In genomic region chr5:21283356-21284062, GRCm38 (mm10) we compare ENCODE assay signal across 16 mouse cellular contexts.
DNase-seq lines count a peak whose midpoint lies in the region; ATAC-seq and TF ChIP-seq lines count a peak whose summit lies in the region.
"Had no signal": no experiment of that assay in that cellular context is flagged by ENCODE, and none has a peak within 500 bp of the region (broad histone marks: within the 10 kb centered on the region; RNA-seq: fewer than 3 reads in every experiment).

No protein-coding gene starts in this region.

- no peak for TF ChIP-seq CTCF in heart, adult 2 months (IDR thresholded peaks at IDR 0.05)
- TF ChIP-seq CTCF in C2C12 (IDR thresholded peaks at IDR 0.05; ENCODE audit: control insufficient read depth, insufficient read depth, insufficient read length) = no peak
- TF ChIP-seq CTCF in Patski (IDR thresholded peaks at IDR 0.05) = no peak
- no peak for TF ChIP-seq CTCF in heart, postnatal 0 days (IDR thresholded peaks at IDR 0.05; ENCODE audit: low read depth)

- H3K27ac ChIP-seq in heart, adult 2 months = peak overlapping the region; percentile 62
- no peak overlapping the region for H3K27ac ChIP-seq in heart, embryonic 10.5 days
- H3K27ac ChIP-seq in heart, postnatal 0 days (ENCODE audit: low read depth) = no peak overlapping the region
- H3K27ac ChIP-seq: hindbrain, embryonic 10.5 days; liver, embryonic 15.5 days; neural tube, embryonic 12.5 days had no signal

- POLR2A ChIA-PET in Patski (lab: Charles Lee) = interaction anchor here (0.6 kb wide), 1 partner anchor 193 kb away, joined by 3 read pairs; no protein-coding TSS in a partner anchor

- peaks cover 4% of the 10 kb centered on the region; the same call in 1 of the 2 replicates for H3K4me1 ChIP-seq in heart, adult 2 months (ENCODE audit: control insufficient read depth, insufficient read depth, low read length)
- 0 out of 2 replicates have a peak, but pooled peaks cover under 1% of the 10 kb centered on the region for H3K4me1 ChIP-seq in heart, embryonic 10.5 days
- peaks cover 9% of the 10 kb centered on the region; the same call in 1 of the 2 replicates for H3K4me1 ChIP-seq in heart, postnatal 0 days (ENCODE audit: control insufficient read depth, insufficient read depth)
- H3K4me1 ChIP-seq: hindbrain, embryonic 10.5 days; liver, embryonic 15.5 days; neural tube, embryonic 12.5 days had no signal

- H3K4me2 ChIP-seq in heart, postnatal 0 days (ENCODE audit: low read depth, low read length) = no peak overlapping the region
- H3K4me2 ChIP-seq: liver, embryonic 15.5 days; neural tube, embryonic 12.5 days had no signal

- H3K79me2 ChIP-seq in heart, adult 2 months (replicated peaks; ENCODE audit: control insufficient read depth, insufficient read depth, low read length) = no peaks in the 10 kb centered on the region
- H3K79me2 ChIP-seq in C2C12 (ENCODE audit: control insufficient read depth, insufficient read depth) = no peaks in the 10 kb centered on the region

- in situ Hi-C loops in Patski (cut with MboI; ENCODE audit: low pct_unique_long_range_greater_than_20kb) = no loop called here

- H3K9me3 ChIP-seq in heart, embryonic 10.5 days = no peaks in the 10 kb centered on the region
- H3K9me3 ChIP-seq in heart, postnatal 0 days (replicated peaks; ENCODE audit: control insufficient read depth, low read length) = no peaks in the 10 kb centered on the region
- H3K9me3 ChIP-seq: hindbrain, embryonic 10.5 days; liver, embryonic 15.5 days; neural tube, embryonic 12.5 days had no signal

- H3K4me3 ChIP-seq in heart, adult 2 months = no peak overlapping the region
- H3K4me3 ChIP-seq in heart, embryonic 10.5 days = no peak overlapping the region
- H3K4me3 ChIP-seq in C2C12 (ENCODE audit: insufficient read depth, poor library complexity, severe bottlenecking) = no peak overlapping the region
- H3K4me3 ChIP-seq in heart, postnatal 0 days (ENCODE audit: low read depth, low read length) = no peak overlapping the region
- H3K4me3 ChIP-seq: hindbrain, embryonic 10.5 days; liver, embryonic 15.5 days; neural tube, embryonic 12.5 days had no signal

- TF ChIP-seq POLR2A in heart, adult 2 months (IDR thresholded peaks at IDR 0.05; ENCODE audit: insufficient read depth, low read depth, low read length) = no peak

- no peak overlapping the region for H3ac ChIP-seq in C2C12 (ENCODE audit: control insufficient read depth, insufficient read length, low read depth)

- no peaks in the 10 kb centered on the region for H3K27me3 ChIP-seq in heart, adult 2 months (ENCODE audit: control insufficient read depth, insufficient read depth, low read length)
- no peaks in the 10 kb centered on the region for H3K27me3 ChIP-seq in heart, embryonic 10.5 days (ENCODE audit: insufficient read depth, poor library complexity, severe bottlenecking)
- H3K27me3 ChIP-seq in C2C12 (ENCODE audit: control insufficient read depth, insufficient read depth, insufficient read length) (no peaks in the 10 kb centered on the region), Patski (no peaks in the 10 kb centered on the region)
- no peaks in the 10 kb centered on the region for H3K27me3 ChIP-seq in heart, postnatal 0 days (ENCODE audit: control insufficient read depth, insufficient read depth, low read length)
- H3K27me3 ChIP-seq: liver, embryonic 15.5 days; neural tube, embryonic 12.5 days had no signal

- DNase-seq in heart, adult 2 months = peak in 1 of 2 experiments; percentile 38
- no peak for DNase-seq in heart, embryonic 10.5 days (ENCODE audit: low spot score)
- DNase-seq in Patski (ENCODE audit: low read depth, low spot score) = peak; percentile 44
- no peak for DNase-seq in heart, postnatal 0 days (ENCODE audit: low spot score)
- no peak for DNase-seq in kidney, adult 11 months
- DNase-seq in T-cell, adult 2 months (ENCODE audit: low spot score) = no peak
- DNase-seq: kidney, postnatal 14 days; lung, postnatal 36 days; right cerebral cortex, postnatal 4 days had no signal

- peaks cover 3% of the 10 kb centered on the region; the same call in 1 of the 2 replicates for H3K36me3 ChIP-seq in heart, adult 2 months (ENCODE audit: control insufficient read depth, insufficient read depth, low read length)
- no peaks in the 10 kb centered on the region for H3K36me3 ChIP-seq in heart, embryonic 10.5 days
- H3K36me3 ChIP-seq in C2C12 (ENCODE audit: control insufficient read depth, insufficient read depth) = no peaks in the 10 kb centered on the region
- no peaks in the 10 kb centered on the region for H3K36me3 ChIP-seq in heart, postnatal 0 days (replicated peaks; ENCODE audit: control insufficient read depth, insufficient read depth, low read length)
- H3K36me3 ChIP-seq: hindbrain, embryonic 10.5 days; liver, embryonic 15.5 days; neural tube, embryonic 12.5 days had no signal

- no peak overlapping the region for H3K9ac ChIP-seq in heart, adult 2 months (ENCODE audit: low read depth, low read length)
- no peak overlapping the region for H3K9ac ChIP-seq in heart, postnatal 0 days (replicated peaks; ENCODE audit: low read depth, low read length)
- H3K9ac ChIP-seq: liver, embryonic 15.5 days; neural tube, embryonic 12.5 days had no signal

- ATAC-seq in Patski = no peak
- peak; percentile 62 for ATAC-seq in heart, postnatal 0 days (ENCODE audit: insufficient read depth, low read depth)
- ATAC-seq: forebrain, embryonic 14.5 days; inflammation-experienced regulatory T-cells, adult 6 months; midbrain, embryonic 16.5 days had no signal

- CTCF ChIA-PET in Patski (lab: Charles Lee) = interaction anchor here (0.7 kb wide), 1 partner anchor 12 kb away, joined by 3 read pairs; no protein-coding TSS in a partner anchor

- intact Hi-C loops in heart, adult 2 months (cut with DNase I) = loop anchor here (5.0 kb wide), 1 partner anchor 44 kb away; no protein-coding TSS in a partner anchor

- TF ChIP-seq EP300 in heart, adult 2 months (IDR thresholded peaks at IDR 0.05; ENCODE audit: insufficient read depth, low read depth, low read length) = no peak
- no peak for TF ChIP-seq EP300 in heart, postnatal 0 days (IDR thresholded peaks at IDR 0.05; ENCODE audit: low read depth)

- no peaks in the 10 kb centered on the region for H3K79me3 ChIP-seq in C2C12 (ENCODE audit: low read depth)

- WGBS in heart, adult 2 months = 60% methylated on average over 12 of the region's 12 CpGs
- WGBS in heart, embryonic 10.5 days = 84% methylated on average over 12 of the region's 12 CpGs
- WGBS in heart, postnatal 0 days = 68% methylated on average over 12 of the region's 12 CpGs

TF ChIP-seq in C2C12, 6 proteins besides CTCF, POLR2A, EP300 and RAD21:
- TF ChIP-seq USF1 (IDR thresholded peaks at IDR 0.05; ENCODE audit: low read depth) (peak; percentile 82), MAX (IDR thresholded peaks at IDR 0.05) (no peak)
